Mouse (Mus musculus) gonadal fat pad, adult 2 months (tissue): ENCODE data around the gene Rnf5. TPM values are rescaled to one million over a fixed set of nuclear protein-coding genes. Genes with fewer than 3 reads are reported as not detected.

Experiments
- DNase-seq: peaks from one replicate; pipeline ENCODE4 v3.0.0-alpha.2; 2012; ENCODE audit warnings: low read depth
- polyA plus RNA-seq: library from polyadenylated mRNA; depleted of rRNA; stranded (reverse); fragments of >200 nt; gene quantifications from 2 replicates; pipeline ENCODE4 v1.2.3, GENCODE M21; 2012

Rnf5 gene
- polyA plus RNA-seq, 1 experiment, result 99.2 TPM

DNA sequence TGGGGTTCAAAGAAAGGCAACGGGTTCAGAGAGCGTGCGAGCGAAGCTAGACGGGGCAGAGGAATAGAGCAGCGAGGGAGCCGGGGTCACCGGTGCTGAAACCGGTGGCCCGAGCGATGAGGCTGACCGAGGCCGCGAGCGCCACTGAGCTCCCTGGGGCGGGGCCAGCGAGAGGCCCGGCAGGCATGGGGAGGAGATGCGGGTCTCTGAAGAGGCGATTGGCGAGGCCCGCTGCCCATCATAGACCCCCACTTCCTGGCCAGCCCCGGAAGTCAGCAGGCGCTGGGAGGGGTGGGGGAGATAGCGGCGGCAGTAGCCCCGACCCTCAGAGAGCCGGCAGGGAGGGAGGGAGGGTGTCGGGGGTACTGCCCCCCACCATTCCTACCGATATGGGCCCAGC, 2.1 kb upstream of the Rnf5 start:
- DNase-seq, result no peak

DNA sequence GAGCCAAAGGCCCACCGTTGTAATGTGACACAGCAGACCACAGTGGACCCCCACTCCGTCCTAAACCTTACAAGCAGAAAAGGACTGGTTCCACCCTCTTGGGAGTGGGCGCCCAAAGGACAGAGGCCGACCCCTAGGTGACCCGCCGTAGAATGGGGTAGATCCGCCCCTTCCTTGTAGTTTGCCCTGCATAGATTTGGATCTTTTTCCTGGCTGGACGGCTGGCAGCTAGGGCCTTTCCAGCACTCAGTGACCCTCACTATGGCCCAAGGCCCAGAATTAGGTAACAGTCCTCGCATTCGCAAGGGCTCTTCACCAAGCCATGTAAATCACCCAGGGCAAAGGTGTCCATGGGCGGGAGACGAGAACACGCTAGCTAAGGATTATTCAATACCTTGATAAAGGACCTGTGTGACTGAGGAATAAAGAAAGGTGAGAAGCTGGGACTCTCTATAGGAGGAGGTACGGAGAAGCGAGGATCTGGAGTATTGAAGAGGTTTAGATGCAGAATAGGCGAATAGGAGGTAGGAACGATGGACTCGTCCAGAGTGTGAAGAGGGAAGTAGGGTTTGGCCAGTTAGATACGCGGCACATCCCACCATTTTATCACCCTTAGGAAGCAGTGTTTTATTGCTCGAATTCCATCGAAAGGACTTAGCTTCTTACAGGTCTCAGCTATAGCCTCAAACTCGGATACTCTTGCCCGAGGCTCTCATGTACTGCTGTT, 1.2 kb upstream of the Rnf5 start:
- DNase-seq, result no peak

DNA sequence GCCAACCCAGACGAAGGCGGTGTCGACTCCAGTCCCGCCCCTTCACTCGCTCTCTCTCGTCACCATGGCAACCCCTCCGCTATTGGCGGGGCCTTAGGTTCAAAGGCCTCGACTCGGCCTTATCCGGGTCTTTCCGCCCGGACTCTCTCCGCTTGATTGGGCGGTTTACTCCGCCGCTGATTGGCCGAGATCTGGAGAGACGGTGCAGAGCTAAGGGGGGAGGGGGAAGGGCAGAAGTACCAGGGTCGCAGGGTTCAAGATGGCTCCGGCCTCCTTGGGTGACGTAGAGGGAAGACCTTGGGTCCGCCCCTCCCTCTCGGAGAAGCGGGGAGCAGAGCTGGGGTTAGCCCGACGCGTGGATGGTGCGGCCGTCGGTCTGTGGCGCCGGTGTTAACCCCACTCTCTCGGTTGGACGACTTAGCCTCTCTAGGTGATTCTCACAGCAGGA, 595 bp upstream of the Rnf5 start, which contains the start of gene Agpat1:
Agpat1 (plus strand) TSS at position 202 of the 448 bp plus-strand sequence.
- DNase-seq, result no peak

DNA sequence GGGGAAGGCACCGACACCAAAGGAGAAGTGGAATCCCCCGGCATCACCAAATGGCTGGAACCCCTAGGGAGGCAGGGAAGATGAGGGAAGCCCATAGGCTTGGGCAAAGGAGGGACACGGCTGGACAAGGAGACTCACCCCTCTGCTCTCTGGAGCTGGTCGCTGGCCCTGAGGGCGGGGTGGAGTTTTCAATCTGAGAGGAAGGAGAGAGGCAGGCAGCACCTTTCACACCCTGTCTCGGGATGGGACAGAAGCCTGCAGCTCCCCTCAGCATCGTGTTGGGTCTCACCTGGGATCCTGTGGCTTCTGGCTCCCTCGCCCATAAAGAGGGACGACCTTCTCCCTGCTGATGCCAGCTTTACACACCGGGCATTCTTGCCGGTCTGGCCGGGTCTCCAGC, 1.7 kb downstream of the Rnf5 start:
- no peak for DNase-seq

DNA sequence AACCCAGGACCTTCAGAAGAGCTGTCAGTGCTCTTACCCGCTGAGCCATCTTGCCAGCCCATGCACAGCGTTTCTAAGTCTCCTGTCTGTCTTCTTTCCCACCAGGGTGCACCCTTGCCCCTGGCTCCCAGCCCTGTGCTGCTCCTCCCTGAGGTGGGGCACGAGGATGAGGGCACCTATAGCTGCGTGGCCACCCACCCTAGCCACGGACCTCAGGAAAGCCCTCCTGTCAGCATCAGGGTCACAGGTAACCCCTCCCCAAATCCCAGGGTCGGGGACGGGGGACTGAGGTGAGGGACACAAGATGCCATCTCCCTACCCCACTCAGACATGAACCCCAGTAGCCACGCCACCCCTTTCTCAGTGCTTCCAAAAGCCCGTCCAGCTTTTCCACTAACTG, 3.6 kb downstream of the Rnf5 start:
- no peak for DNase-seq

DNA sequence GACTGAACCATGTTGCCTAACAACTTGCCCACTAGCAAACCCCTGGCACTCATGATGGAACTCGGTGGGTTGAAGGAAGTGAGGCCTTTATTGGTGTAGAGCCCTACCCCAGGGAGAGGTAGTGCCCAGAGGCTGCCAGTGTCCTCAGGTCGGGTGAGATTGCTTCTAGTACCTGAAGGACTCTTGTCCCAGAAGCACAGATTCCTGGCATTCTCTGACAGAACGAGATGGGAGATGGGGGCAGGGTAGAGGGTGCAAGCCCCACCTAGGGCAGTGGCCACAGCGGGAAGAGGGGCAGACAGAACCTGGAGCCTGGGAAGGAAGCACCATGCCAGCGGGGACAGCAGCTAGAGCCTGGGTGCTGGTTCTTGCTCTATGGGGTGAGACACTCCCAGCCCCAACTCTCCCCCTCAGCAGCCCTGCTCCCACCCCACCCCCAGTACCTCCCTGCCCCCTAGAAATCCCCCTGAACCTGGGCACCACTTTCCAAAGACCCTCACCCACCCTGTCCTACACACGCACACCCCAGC, 5.9 kb downstream of the Rnf5 start, which contains the start of gene Ager:
Ager (plus strand) TSS at position 297 of the 530 bp plus-strand sequence.
- no peak for DNase-seq

DNA sequence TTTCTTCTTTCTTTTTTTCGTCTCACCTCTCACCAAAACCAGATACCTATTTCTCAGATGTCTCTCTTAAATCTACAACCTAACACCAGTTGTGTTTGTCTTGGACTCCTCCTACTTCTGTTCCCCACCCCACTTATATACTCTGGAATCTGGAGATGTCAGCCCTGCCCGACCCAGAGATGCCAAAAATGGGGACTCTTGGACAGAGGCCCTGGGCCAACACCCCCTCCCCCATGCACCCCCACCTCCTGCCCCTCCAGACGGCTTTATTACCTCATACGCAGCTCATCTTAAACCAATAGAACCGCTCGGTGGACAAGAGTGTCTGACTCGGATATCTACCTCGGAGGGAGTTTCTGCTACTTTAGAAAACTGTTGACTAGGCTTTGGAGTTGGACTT, 7.4 kb downstream of the Rnf5 start:
- no peak for DNase-seq

DNA sequence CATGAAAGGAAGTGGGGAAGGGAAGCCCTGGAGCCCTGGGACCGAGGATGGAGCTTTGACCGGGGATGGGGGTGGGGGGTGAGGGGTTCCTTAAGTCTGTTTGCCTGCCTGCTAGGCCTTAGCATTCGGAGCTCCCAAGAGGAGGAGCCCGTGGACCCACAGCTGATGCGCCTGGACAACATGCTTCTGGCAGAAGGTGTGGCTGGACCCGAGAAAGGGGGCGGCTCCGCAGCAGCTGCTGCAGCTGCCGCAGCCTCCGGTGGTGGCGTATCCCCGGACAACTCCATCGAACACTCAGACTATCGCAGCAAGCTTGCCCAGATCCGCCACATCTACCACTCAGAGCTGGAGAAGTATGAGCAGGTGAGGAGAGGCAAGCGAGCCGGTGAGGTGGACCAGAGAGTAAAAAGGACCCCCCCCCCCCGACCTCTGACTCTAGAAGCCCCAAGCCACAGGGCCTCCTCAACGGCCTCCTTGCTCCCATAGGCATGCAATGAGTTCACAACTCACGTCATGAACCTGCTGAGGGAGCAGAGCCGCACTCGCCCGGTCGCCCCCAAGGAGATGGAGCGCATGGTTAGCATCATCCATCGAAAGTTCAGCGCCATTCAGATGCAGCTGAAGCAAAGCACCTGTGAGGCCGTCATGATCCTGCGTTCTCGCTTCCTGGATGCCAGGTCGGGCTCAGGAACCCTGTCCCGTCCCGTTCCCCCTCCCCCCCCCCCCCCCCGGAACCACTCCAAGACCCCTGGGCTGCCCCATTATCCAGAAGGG, 9.6 kb downstream of the Rnf5 start:
- no peak for DNase-seq

DNA sequence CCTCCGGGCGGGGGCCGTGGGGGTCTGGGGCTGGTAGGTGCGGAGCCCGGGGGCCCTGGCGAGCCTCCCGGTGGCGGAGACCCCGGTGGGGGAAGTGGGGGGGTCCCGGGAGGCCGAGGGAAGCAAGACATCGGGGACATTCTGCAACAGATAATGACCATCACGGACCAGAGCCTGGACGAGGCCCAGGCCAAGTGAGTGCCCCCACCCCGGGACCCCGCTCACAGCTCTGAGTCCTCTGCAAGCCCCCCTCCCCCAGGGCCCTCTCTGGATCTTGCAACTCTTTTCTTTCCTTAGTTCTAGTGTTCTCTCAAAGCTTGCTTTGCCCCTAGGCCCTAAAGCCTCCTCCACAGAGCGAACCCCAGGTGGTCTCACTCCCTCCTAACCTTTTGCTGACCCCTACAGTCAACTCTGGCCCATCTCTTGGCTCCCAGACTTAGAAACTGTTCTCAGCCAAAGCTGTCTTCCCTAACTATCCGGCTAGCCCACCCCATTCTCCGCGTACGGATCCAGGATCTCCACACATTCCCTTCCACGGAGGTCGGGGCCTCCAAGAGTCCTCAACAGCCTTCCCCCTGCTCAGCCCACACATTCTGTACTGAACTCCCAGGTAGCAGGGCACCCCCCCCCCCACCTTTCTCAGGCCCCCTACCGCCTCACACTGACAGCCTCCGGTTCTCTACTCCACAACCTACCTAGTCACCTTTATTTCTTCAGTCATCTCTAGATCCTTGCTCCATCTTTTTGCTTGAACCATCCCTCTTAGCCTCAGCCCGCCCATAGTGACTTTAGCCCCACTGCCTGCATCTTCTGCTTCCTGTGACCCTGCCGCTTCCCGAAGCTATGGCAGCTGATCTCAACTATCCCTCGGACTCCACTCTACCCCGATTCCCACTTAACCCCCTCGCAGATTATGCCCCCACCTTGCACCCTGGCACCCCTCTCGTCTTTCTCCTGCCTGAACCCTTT, 10.6 kb downstream of the Rnf5 start:
- DNase-seq, result no peak

DNA sequence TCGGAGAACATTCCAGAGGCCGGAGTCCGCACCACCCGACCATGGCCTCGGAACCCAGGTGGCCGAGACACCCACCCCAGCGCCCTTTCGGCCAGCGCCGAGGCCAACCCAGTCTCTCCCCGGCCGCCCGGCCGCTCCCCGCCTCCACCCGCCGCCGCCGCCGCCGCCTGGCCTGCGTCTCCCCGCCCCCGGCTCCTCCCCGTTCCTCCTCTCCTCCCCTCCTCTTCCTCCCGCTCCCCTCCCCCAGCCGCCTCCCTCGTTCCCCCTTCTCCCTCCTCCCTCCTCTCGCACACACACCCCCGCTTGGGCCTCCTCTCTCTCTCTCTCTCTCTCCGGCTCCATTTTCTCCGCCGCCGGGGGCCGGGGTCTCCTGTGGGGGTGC, 11.5 kb downstream of the Rnf5 start:
- no peak for DNase-seq

DNA sequence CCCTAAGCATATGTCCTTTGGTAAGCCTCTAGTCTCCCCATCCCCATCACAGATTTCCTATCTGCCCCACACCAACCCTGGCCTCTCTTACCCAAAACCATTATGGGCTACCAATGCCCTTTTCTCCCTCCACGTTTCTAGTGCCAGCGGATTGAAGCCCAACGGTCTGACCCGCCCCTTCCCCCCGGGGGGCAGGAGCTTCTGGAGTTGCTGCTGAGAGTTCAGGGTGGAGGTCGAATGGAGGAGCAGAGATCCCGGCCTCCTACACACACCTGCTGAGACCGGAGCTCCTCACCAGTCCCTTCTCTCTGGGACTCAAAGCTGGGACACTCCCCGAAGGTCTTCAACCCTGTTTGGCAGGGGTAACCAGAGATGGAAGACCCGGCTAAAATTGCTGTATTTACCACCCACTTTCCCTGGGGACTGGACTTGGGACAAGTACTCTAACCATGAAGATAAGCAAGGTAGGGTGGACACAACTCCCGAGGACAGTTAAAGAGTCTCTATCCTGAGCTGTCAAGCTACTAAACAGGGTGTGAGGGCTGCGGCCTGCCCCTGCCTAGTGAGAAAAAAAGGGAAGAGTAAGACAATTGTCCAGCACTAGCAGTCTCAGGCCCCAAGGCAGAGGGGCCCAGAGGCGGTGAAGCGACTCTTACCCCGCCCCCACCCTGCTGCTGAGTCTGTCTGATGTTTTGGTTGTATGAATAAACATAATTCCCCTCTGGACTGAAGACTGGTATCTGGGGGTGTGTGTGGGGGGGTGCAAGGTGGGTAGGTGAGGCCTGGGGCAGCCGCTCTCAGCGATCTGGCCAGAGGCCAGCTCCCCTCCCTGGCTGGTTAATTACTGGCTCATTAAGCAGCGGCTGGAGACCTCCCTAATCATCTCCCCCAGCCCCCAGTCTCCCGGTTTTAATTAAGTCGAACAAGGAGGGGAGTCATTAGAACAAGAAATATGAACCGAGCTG, 12.2 kb downstream of the Rnf5 start, which contains the start of gene Pbx2:
Pbx2 (plus strand) TSS at position 238 of the 965 bp plus-strand sequence.
- DNase-seq, result no peak

DNA sequence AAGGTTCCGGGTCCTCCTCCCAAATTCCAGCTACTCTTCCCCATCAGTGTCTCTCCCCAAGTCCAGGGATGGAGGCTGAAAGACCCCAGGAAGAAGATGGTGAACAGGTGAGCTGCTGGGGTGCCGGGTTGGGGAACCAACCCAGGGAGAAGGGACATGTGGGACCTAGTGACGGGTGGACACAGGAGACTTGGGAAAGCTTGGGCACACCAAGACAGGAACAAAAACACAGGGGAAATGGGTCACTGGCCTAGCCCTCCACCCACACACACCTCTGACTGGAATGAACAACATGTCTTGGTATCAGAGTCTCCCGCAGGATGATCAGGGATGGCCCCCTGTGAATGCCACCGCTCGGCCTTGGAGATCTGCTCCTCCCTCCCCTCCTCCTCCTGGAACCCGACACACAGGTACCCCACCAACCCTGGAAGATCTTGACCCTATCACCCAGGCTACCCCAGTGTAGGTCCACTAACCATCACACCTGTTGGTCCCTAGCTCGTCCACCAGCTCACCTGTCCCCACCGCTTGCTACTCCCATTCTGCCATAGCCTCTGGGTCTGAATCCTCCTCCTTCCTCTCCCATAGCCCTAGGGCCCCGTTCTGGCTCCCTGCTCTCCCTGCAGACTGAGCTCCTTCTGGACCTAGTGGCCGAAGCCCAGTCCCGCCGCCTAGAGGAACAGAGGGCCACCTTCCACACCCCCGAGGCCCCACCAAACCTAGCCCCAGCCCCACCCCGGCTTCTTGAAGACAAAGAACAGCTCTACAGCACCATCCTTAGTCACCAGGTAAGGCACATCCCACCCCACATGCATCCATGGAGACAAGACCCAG, 13.1 kb downstream of the Rnf5 start:
- no peak for DNase-seq

DNA sequence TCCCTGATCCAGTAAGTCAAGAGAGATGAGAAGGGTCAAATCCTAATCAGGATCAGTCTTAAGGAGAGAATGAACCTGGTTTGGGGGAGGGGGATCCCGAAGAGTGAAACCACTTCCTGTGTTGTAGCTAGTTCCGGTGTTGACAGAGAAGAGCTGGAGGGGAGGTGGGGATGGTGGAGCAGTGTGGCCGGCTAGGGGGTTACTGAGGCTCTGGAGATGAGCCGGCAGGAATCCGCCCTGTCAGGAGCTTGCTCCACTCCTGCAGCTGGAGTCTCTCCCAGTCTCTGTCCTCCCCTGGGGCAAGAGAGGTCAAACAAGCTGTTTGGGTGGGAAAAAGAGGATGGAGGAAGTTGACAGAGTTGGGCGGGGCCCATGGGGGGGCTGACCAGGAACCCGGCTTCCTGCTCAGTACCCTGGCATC, 13.8 kb downstream of the Rnf5 start, which contains the start of gene Gpsm3:
Gpsm3 (plus strand) TSS at position 126 of the 421 bp plus-strand sequence.
- no peak for DNase-seq

DNA sequence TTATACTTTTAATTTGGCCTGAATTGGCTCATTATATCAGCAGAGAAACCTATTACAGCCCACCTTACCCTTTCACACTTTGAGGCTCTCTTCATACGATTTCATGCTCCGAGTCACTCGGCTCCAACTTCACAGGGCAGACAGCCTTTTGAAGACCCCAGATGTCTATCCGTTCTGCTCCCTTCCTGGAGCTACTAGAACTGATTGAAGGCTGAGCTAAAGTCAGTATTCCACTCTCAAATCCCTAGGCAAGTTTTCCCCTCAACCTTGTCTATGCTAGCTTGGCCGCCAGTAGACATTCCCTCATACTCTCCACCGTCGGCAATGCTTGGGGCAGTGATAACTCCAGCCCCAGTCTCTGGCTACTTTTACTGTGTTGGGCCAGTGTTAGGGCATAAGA, 14.3 kb downstream of the Rnf5 start:
- no peak for DNase-seq

DNA sequence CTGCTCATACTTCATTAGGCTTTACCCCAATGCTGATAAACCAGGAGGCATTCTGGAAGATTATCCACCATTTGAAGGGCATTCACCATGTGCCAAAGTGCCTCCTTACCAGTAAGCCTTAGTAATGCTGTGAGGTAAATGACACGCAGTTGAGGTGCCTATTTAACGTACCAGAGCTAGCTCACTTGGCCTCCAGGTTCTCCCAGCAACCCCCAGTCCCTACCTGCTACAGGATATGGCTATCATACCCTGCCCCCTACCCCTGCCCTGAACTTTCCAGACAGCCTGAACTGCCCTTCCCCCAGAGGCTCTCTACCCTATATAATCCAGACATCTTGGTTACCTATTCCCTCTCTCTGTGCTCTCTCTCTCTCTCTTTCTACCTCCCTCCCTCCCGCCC, 14.7 kb downstream of the Rnf5 start:
- DNase-seq, result no peak

DNA sequence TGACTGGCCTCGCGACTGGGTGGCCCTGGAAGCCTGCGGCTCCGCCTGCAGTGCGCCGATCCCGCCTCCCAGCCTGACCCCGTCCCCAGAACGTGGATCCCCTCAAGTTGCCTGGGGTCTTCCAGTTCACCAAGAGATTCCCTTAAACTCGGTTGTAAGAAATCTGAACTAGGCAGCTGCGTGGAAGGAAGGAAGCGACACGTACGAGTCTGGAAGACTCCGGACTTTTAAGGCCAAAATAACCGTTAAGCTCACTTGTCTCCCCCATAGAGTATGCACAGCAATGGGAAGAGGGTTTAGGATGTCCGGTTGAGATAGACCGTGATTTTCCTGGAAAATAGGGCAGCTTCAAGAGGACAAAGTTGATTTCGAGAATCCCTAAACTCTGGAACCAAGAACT, 15.7 kb downstream of the Rnf5 start:
- DNase-seq, result no peak

DNA sequence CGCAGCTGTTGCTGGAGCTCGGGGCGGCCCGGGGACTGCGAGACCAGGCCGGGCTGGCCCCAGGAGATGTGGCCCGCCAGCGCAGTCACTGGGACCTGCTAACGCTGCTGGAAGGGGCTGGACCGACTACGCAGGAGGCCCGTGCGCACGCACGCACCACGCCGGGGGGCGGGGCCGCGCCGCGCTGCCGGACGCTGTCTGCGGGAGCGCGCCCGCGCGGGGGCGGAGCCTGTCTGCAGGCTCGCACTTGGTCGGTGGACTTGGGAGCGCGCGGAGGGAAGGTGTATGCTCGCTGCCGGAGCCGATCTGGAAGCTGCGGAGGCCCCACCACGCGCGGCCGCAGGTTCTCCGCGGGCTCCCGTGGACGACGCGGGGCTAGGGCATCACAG, 16.1 kb downstream of the Rnf5 start:
- no peak for DNase-seq

DNA sequence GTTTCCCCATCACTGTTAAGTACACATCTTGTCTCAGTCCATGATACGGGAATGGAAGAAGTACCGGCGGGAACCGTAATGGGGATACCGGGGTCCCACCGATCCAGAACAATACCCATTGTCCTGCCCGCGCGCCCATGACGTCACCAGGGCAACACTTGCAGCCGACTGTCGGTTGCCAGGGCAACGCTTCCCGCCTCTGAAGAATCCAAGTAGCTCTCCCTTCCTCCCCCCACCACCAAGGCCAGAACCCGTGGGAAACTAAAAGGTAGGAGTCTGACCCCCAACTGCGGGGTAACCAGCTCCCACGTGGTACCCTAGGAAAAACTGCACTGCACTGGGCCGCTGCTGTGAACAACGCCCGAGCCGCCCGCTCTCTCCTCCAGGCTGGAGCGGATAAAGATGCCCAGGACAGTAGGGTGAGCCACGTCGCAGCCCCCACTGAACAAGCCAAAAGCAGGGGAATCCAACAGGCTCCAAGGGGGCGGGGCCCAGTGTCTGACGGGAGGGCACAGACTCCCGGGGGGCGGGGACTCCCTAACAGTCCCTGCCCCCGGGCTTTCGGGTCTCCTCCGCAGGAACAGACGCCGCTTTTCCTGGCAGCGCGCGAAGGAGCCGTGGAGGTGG, 16.6 kb downstream of the Rnf5 start:
- no peak for DNase-seq
